Mouse (Mus musculus) 416B (cell line): ENCODE results near the gene Ercc1.
A peak's percentile ranks its signal among the peaks of the same experiment; 100 is the strongest.

Experiments
- DNase-seq: peaks from one replicate; pipeline ENCODE4 v3.0.0; 2011; ENCODE audit warnings: low read depth

Gene Ercc1

GRCm38 (mm10) chr7:19368380-19368779, 23.8 kb downstream of the Ercc1 start:
- no peak for DNase-seq

DNA sequence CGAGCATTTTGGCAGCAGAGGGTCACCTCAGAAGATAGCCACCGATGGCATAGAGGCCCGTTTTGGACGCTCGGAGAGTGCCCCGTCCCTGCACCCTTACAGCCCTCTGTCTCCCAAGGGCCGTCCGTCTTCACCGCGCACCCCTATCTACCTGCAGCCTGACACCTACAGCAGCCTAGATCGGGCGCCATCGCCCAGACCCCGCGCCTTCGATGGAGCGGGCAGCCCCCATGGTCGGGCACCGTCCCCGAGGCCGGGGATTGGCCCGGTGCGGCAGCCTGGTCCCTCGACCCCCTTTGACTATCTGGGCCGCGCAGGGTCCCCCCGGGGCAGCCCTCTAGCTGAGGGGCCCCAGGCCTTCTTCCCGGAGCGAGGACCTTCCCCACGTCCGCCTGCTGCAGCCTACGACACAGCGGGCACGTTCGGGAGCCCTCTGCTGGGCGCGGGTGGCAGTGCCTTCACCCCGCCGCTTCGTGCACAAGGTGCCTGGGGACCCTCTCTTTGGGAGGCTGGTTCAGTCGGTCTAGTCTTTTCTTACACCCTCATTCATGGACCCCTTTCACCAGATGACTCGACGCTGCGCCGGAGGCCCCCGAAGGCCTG, 25.3 kb downstream of the Ercc1 start:
- no peak for DNase-seq

DNA sequence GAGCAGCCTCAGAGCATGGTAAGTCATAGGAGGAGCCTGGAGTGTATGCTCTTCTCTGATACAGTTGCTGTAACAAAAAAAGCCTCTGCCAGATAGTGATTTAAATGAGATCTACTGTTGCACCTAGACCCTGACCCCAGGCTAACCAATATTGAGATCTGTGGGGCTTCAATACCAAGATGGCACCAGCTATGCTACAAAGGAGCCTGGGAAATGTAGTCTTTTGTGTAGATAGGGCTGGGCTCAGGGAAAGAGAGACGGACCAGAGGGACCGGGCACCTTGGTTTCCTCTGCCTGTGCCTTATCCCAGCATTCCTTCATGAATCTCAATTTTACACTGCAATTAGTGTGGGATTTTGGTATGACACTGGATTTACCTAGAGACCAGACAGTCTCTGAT, 28.8 kb downstream of the Ercc1 start:
- no peak for DNase-seq

GRCm38 (mm10) chr7:19375368-19375767, 30.8 kb downstream of the Ercc1 start:
- no peak for DNase-seq

GRCm38 (mm10) chr7:19376019-19376418, 31.4 kb downstream of the Ercc1 start:
- DNase-seq = no peak

GRCm38 (mm10) chr7:19378049-19378448, 33.5 kb downstream of the Ercc1 start:
- DNase-seq = no peak

DNA sequence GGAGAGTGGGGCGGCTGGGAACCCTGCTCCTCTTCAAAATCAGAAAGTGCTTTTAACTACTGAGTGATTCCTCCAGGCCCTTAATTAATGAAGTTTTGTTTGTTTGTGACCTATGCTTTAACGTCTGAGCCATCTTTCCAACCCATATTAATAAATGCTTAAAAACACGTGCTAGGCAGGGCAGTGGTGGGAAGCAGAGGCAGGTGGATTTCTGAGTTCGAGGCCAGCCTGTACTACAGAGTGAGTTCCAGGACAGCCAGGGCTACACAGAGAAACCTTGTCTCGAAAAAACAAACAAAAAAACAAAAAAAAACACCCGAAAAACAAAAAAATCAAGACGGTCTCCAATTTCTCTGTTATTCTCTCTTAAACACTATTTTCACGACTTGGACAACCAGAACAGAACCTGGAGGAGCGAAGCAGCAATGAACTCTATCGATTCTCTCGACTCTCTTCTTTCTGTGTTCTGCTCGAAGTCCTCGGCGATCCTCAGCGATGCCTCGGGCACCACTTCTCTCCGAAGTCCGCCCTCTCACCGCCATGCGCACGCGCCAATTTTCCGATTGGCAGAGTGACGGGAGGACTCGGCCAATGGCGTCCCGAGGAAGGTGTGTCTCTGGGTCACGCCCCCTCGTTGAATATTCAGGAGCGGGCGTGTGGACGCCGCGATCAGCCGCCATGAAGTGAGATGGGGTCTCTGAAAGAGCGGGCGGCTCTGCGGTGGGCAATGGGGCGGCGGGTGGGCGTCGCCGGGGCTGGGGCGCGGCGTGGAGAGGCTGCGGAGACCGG, 37.0 kb downstream of the Ercc1 start, which contains the start of gene Ercc2:
Ercc2 (plus strand) TSS at position 634 of the 789 bp plus-strand sequence.
- peak; percentile 98 for DNase-seq

DNA sequence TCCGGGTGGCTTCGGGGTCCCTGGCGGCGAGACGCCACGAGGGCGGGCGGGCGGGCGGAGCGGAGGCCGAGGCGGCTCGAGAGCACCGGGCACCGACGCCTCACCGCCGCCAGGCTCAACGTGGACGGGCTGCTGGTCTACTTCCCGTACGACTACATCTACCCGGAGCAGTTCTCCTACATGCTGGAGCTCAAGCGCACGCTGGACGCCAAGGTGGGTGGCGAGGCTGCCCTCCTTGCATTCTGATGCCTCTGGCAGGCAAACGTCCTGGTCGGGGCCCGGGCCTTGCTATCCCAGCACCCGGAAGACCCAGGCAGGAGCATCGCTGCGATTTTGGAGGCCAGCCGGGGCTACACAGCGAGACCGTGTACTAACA, 37.6 kb downstream of the Ercc1 start:
- no peak for DNase-seq

DNA sequence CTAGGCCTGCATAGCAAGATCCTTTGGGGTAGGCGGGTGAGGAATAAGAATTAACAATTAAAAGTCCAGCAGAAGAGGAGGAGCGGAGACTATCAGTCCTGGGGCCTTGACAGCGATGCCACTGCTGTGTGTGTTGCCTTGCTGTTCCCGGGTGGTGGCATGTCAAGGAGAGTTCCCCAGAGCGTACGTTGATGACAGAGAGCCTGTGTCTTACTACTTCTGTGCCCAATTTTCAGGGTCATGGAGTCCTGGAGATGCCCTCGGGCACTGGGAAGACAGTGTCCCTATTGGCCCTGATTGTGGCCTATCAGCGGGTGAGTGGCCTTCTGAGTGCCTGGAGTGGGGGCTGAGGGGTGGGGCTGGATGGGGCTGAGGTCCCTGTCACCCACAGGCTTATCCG, 39.1 kb downstream of the Ercc1 start:
- no peak for DNase-seq

DNA sequence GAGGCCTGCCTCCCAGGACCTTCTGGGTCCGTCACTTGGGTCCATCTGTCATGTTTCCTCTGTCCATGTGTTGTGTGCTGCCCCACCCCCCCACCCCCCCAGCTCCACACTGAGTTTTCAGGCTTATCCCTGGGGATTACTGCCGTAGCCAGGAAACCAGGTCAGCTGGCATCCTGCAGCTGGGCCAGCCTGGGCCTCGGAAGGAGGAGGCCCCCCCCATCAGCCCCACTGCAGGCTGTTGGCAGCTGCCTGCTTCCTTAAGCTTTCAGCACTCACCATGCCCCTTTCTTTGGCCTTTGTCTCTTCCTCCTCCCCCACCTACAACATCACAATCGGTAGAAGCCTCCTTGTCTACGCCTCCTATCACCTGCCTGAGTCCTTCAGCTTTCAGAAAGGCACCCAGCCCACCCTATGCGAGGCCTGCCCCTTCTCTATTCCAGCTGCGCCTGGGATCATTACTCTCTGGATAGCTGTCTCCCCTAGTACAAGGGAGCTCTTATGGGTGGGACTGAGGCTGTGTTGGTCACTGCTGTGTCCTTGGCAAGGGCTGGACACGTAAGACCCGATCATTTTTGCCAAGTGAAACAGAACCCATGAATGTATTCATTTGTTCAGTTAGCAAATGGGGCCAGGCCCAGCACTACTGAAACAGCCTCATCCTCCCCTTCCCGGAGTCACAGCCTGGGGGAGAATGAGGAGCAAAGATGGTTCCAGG, 44.3 kb downstream of the Ercc1 start:
- DNase-seq = no peak

DNA sequence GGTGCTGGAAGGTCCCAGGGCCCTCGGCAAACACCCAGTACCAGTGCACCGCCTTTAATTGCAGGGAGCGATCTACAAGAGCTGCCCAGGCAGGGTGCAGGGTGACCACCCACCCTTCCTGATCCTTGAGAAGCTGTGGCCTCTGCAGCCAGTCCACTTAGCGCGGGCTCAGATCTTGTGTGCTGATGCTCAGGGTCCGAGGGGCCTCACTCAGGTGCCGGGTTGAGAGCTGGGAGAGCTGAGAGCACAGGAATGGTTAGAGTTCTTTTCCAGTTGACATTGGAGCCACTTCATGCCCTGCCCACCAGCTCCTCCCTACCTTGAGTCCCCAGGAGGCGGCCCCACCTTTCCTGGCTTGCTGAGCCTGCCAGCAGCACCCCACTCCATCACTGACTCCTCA, 49.9 kb downstream of the Ercc1 start:
- no peak for DNase-seq

- DNase-seq = no peak
These were observed 55.1 kb downstream of the Ercc1 start for GRCm38 (mm10) chr7:19399496-19400280.

- DNase-seq = no peak
These were observed 56.4 kb downstream of the Ercc1 start for GRCm38 (mm10) chr7:19400946-19401345.

GRCm38 (mm10) chr7:19402535-19403112, 58.0 kb downstream of the Ercc1 start:
- no peak for DNase-seq

- DNase-seq = no peak
These were observed 59.2 kb downstream of the Ercc1 start, which contains the start of gene Klc3 for GRCm38 (mm10) chr7:19403731-19404296. Klc3 (minus strand) TSS chr7:19404104.

GRCm38 (mm10) chr7:19404476-19404875, 59.9 kb downstream of the Ercc1 start, which contains the start of gene Ckm:
Ckm (plus strand) TSS chr7:19404776.
- DNase-seq = no peak

- DNase-seq = peak; percentile 89
These were observed 60.8 kb downstream of the Ercc1 start for GRCm38 (mm10) chr7:19405417-19405816.
